Mouse (Mus musculus): Measurements from ENCODE around the gene Kctd5.
"Not testable (repeated sequence)": the region's sequence is repeated elsewhere in the genome, so short reads cannot be mapped to it uniquely, and the experiment has no call there.

Kctd5 gene

GRCm38 (mm10) chr17:24072919-24073696 lies at the start of gene Kctd5:
Gene Kctd5, minus strand, starts transcription at chr17:24073485.
- DNase-seq = peak; percentile 71 to 81

GRCm38 (mm10) chr17:24119446-24119845 lies 46.2 kb upstream of the Kctd5 start:
- DNase-seq = no peak

- no peak for DNase-seq
Observed at GRCm38 (mm10) chr17:24113031-24113430, 39.7 kb upstream of the Kctd5 start.

GRCm38 (mm10) chr17:24111256-24111655 lies 38.0 kb upstream of the Kctd5 start:
- DNase-seq = no peak

GRCm38 (mm10) chr17:24108896-24109295 lies 35.6 kb upstream of the Kctd5 start:
- DNase-seq = no peak

- no peak for DNase-seq
Observed at GRCm38 (mm10) chr17:24105111-24105510, 31.8 kb upstream of the Kctd5 start.

- no peak for DNase-seq
Observed at GRCm38 (mm10) chr17:24098354-24098753, 25.1 kb upstream of the Kctd5 start.

- DNase-seq = no peak
Observed at GRCm38 (mm10) chr17:24090575-24090974, 17.3 kb upstream of the Kctd5 start.

- not testable (repeated sequence) for DNase-seq
Observed at GRCm38 (mm10) chr17:24086399-24086798, 13.1 kb upstream of the Kctd5 start.

- no peak for DNase-seq
Observed at GRCm38 (mm10) chr17:24084593-24084992, 11.3 kb upstream of the Kctd5 start.

GRCm38 (mm10) chr17:24077101-24077500 lies 3.8 kb upstream of the Kctd5 start:
- no peak for DNase-seq

GRCm38 (mm10) chr17:24069531-24069930 lies 3.8 kb downstream of the Kctd5 start:
- no peak for DNase-seq

- no peak for DNase-seq
Observed at GRCm38 (mm10) chr17:24068271-24068670, 5.0 kb downstream of the Kctd5 start.

GRCm38 (mm10) chr17:24062459-24063155 lies 10.7 kb downstream of the Kctd5 start:
- DNase-seq = no peak

- no peak for DNase-seq
Observed at GRCm38 (mm10) chr17:24057730-24058245, 15.5 kb downstream of the Kctd5 start.

GRCm38 (mm10) chr17:24056636-24057625 lies 16.4 kb downstream of the Kctd5 start:
- DNase-seq = no peak

GRCm38 (mm10) chr17:24049008-24049407 lies 24.3 kb downstream of the Kctd5 start:
- DNase-seq = no peak

- DNase-seq = no peak
Observed at GRCm38 (mm10) chr17:24048053-24048452, 25.2 kb downstream of the Kctd5 start.

GRCm38 (mm10) chr17:24046026-24046425 lies 27.3 kb downstream of the Kctd5 start:
- no peak for DNase-seq

- DNase-seq = no peak
Observed at GRCm38 (mm10) chr17:24045608-24046007, 27.7 kb downstream of the Kctd5 start.

- DNase-seq = no peak
Observed at GRCm38 (mm10) chr17:24044482-24044881, 28.8 kb downstream of the Kctd5 start.

GRCm38 (mm10) chr17:24037844-24038243 lies 35.4 kb downstream of the Kctd5 start, which contains the start of gene Prss27:
Gene Prss27, plus strand, starts transcription at chr17:24038144.
- no peak for DNase-seq

GRCm38 (mm10) chr17:24037360-24037759 lies 35.9 kb downstream of the Kctd5 start:
- no peak for DNase-seq

Measured in thymus, adult 18-20 months (tissue).